Mouse (Mus musculus) ovary, postnatal 14 days (tissue): ENCODE data around the gene Cdc25b.

Experiments
- DNase-seq: peaks from one replicate; pipeline ENCODE4 v3.0.0; 2022; ENCODE audit warnings: low spot score

Gene Cdc25b

GRCm38 (mm10) chr2:131160671-131161111, 26.1 kb upstream of the Cdc25b start:
- no peak for DNase-seq

GRCm38 (mm10) chr2:131163924-131164323, 22.8 kb upstream of the Cdc25b start:
- DNase-seq = no peak

GRCm38 (mm10) chr2:131166172-131166571, 20.6 kb upstream of the Cdc25b start:
- DNase-seq = no peak

- no peak for DNase-seq
Measured at GRCm38 (mm10) chr2:131167984-131168383, 18.8 kb upstream of the Cdc25b start.

DNA sequence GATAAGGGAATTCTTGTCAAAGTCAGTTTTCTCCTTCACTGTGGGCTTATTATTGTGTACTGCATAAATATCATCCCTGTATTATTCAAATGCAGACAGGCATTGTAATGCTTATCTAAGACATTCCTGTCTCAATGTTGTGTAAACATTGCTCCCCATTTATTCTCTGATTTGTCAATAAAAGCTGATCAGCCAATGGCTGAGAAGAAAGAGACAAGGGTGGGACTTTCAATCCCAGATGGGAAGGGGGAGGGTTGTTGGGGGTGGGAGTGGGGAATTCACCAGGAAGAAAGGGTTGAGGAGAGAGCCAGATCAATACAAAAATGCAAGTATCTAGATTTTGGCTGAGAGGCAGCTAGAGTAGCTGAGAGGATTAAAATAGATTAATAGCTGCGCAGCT, 17.8 kb upstream of the Cdc25b start:
- DNase-seq = no peak

DNA sequence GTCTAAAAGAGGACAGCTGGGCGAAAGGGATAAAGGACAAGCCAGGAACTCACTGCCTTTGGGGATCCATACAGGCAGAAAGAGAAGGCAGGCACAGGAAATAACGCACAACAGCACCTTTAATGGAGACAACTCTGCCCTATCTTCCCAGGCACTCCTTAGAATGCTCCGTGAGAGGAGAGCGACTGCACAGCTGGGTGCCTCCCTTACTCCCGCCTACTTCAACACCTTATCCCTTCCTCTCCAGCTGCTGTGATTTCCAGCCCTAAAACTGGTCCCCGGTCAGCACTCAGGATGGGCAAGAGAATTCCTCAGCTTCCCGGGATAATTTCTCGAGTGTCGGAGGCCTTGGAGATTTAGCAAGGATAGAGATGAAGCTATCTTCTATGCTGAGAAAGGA, 15.8 kb upstream of the Cdc25b start:
- no peak for DNase-seq

- peak; percentile 48 for DNase-seq
Measured at GRCm38 (mm10) chr2:131171401-131172104, 15.2 kb upstream of the Cdc25b start.

DNA sequence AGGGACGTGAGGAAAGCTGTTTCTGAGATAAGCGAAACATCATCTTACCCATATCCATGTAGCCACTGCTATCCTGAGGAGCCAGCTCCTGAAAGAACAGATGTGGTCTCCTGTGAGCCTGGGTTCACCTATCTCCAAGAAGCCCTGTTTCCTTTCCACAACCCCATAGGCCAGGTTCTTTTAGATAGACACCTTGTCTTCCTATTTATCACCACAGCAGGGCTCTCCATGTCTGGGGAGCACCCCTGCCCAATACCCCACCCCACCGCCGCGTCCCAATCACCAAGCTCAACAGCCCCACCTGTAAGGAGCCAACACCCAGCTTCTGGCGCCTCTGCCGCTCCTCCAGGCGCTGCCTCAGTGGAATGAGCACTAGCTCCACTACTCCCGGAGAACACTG, 14.4 kb upstream of the Cdc25b start:
- DNase-seq = no peak

DNA sequence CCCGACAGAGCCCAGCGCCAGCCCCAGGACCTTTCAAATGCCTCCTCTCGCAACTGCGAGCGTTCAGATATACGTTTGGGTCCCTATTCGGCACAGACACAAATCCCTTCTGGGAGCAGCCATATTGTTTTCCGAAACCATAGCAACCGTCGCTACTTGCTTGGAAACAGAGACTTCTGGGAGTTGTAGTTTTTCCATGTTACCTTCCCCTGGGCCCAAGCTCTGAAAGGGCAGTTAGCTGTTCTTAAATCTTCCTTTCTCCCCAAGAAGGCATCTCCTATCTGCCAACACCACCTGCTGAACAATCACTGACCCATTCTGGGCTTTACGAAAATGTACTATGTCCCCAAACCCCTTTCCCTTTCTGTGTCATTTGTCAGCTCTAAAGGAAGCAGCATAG, 12.0 kb upstream of the Cdc25b start:
- peak; percentile 40 for DNase-seq

DNA sequence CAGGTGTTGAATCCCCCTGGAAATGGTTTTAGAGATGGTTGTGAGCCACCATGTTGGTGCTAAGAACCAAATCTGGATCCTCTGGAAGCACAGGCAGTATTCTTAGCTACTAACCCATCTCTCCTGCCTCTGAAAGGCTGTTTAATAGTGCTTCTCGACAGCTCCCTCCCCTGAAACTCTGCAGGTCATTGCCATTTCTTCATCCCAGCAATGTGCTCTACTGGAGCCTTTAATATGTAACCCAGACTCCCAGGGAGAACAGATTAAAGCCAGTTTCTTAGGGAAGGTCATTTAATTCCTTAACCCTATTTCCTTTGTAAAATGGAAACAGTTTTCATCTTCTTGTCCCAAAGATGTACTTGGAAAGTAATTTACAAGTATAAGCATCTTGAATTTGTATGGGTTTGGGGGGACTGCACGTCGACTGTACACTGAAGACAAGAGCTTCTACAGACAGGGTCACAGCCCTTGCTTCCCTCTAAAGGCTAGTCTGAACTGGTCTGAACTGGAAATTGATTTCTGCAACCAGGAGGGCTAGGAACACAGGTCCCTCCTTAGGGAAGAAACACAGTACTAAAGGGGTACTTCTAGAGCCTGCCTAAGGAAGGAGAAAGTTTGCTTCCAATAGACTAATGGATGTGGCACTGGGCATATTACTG, 11.3 kb upstream of the Cdc25b start:
- no peak for DNase-seq

DNA sequence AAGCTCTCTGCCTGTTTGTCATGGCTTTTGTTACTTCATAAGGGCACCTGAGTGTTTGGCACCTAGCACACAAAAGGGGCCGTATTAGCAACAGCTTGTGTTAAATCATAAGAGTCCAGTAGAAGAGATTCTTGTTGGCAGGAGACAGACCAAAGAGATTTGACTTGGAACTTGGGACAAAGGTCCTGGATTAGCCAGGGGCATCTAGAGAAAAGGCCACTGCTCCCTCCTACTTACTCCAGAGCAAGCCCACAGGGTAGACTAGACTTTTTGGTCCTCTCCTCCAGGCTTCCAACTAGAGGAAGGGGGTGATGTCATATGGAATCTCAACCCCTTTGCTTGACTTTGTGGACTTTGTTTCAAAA, 10.8 kb upstream of the Cdc25b start:
- no peak for DNase-seq

DNA sequence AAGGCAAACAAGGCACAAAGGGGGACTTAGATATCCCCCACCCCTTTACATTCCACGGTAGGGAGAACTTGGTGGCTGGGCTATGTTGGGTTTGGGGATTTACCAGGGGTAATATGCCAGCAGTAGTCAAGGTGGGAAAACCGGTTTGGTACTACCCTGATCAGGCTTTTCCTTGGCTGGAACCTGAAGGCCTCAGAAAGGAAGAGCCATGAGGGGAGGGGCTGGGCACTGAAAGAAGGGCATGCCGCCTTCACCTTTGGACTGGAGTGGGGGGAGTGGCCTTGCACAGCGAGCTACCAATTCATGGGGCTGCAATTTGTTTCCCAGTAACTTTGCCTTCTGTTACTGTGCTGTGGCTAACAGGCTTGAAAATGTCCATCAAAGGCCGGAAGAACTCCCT, 10.3 kb upstream of the Cdc25b start:
- DNase-seq = no peak

DNA sequence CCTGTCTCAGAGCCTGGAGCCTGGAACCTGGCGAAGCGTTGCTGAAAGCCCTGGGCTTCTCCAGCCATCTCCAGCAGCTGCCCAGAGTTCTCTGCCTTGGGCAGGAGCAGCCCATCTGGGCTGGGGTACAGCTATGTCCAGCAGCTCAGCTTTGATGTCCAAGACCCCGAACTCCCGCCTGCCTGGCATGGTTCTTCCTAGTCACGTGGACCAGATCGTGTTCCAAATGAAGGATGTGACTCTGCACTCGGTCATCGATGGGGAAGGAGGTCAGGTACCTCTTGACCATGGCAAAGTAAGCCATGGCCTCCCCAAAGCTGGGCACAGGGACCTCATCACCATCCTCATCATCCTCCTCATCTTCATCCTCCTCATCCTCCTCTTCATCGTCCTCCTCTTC, 8.8 kb upstream of the Cdc25b start:
- no peak for DNase-seq

- DNase-seq = no peak
Measured at GRCm38 (mm10) chr2:131178828-131179245, 7.9 kb upstream of the Cdc25b start.

GRCm38 (mm10) chr2:131179246-131179886, 7.4 kb upstream of the Cdc25b start:
- peak; percentile 44 for DNase-seq

GRCm38 (mm10) chr2:131179990-131180587, 6.7 kb upstream of the Cdc25b start, which contains the start of gene Cenpb:
Cenpb (minus strand) TSS chr2:131180067.
- peak; percentile 80 for DNase-seq

DNA sequence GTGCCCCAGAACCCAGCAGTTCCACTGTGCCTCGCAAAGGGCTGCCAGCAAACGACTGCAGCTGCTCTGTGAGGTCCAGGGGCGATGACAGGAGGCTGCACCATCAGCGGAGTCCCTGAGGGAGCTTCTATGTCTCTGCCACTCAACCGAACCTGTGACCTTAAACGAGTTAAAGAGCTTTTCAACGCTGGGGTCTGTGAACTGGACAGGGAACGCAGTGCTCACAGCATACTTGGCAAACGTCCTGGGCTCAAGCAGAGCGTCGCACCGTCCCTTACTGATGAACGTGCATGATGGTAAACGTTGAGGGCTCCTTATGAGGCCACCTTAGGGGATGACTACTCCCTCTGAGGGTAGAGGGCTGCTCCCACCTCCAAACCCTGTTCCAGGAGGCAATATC, 406 bp upstream of the Cdc25b start:
- DNase-seq = no peak

GRCm38 (mm10) chr2:131187602-131187922, 813 bp downstream of the Cdc25b start:
- no peak for DNase-seq

DNA sequence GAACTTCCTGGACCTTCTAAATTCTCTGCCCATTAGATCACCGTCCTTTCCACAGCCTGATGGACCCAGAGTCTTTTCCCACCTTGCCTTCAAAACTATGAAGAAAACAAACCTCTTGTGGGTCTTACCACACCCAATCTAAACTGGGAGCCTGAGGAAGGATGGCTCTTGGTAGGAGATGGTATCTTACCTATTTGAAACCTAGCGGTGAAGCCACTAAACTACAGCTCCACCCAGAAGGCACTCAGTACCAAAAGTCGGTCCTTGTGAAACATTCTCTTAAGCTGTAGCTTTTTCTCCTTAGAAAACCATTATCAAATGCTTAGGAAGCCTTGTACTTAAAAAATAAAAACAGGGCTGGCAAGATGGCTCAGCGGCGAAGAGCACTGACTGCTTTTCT, 1.6 kb downstream of the Cdc25b start:
- DNase-seq = no peak

DNA sequence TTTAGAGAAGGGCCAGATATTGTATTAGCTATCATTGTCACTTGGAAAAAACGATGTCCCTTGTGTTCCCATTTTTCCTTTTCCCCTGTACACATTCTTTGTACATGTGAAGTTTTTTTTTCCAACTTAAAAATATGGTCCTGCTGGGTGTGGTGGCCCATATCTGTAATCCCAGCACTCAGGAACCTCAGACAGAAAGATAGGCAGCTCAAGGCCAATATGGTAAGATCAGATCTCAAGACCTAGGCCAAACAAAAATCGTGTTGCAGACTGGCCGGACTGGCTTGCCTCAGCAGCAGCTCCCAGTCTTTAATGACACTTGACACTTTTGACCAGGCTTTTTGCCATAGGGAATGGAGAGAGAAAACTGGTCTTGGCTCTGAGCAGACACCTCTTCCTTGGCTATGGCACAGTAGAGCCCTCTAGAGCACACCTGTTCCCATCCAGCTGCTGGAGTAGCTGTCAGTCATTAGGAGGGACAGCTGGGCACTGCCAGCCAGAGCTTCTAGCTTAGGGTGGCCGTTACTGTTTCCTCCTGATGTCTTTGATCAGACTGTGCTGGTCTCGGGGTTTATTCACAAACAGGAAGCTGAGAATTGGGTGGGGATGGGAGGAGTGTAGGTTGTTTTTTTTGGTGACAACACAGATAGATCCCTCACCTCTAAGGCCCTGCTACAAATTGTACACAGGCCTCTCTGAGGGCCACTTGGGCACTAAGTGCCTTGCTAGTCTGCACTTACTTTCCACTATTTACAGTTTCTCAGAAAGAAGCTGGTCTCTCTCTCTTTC, 3.0 kb downstream of the Cdc25b start:
- no peak for DNase-seq

GRCm38 (mm10) chr2:131190344-131191004, 3.7 kb downstream of the Cdc25b start:
- DNase-seq = no peak

GRCm38 (mm10) chr2:131191005-131191390, 4.2 kb downstream of the Cdc25b start:
- no peak for DNase-seq
